Mouse (Mus musculus): ENCODE results near the gene Bid. TPM values are rescaled to one million over a fixed set of nuclear protein-coding genes. Genes with fewer than 3 reads are reported as not detected.

Bid gene
- polyA plus RNA-seq, 1 experiment from 2014 or later, result 32.9 TPM

GRCm38 (mm10) chr6:120894524-120894923 is 22.1 kb downstream of the Bid start:
- Histone ChIP-seq H3K4me3 (no peak overlapping the region), H3K4me2 (no peak overlapping the region), H3K36me3 (peaks cover 88% of the 10 kb centered on the region), H3K9ac (no peak overlapping the region), H3K9me3 (replicated peaks) (no peaks in the 10 kb centered on the region), H3K4me1 (no peaks in the 10 kb centered on the region), H3K27me3 (replicated peaks) (no peaks in the 10 kb centered on the region), H3K27ac (no peak overlapping the region)
- WGBS (ENCODE audit: insufficient replicate concordance), result 80% methylated on average over 9 of the region's 9 CpGs
- ATAC-seq, result no peak

- no peak overlapping the region for H3K9ac ChIP-seq
- no peak overlapping the region for H3K4me3 ChIP-seq
- H3K27ac ChIP-seq, result no peak overlapping the region
- peaks cover 89% of the 10 kb centered on the region for H3K36me3 ChIP-seq
- no peaks in the 10 kb centered on the region for H3K4me1 ChIP-seq
- no peak overlapping the region for H3K4me2 ChIP-seq
- 88% methylated on average over 9 of the region's 9 CpGs for WGBS (ENCODE audit: insufficient replicate concordance)
- no peaks in the 10 kb centered on the region for H3K9me3 ChIP-seq (replicated peaks)
- H3K27me3 ChIP-seq (replicated peaks), result no peaks in the 10 kb centered on the region
- ATAC-seq, result no peak
Observed at GRCm38 (mm10) chr6:120894089-120894488, 22.6 kb downstream of the Bid start.

- H3K9ac ChIP-seq, result no peak overlapping the region
- H3K4me1 ChIP-seq, result no peaks in the 10 kb centered on the region
- no peak overlapping the region for H3K4me2 ChIP-seq
- H3K9me3 ChIP-seq (replicated peaks), result no peaks in the 10 kb centered on the region
- no peak overlapping the region for H3K4me3 ChIP-seq
- no peaks in the 10 kb centered on the region for H3K27me3 ChIP-seq (replicated peaks)
- no peak overlapping the region for H3K27ac ChIP-seq
- WGBS (ENCODE audit: insufficient replicate concordance), result 93% methylated on average over 17 of the region's 17 CpGs
- peaks cover 100% of the 10 kb centered on the region for H3K36me3 ChIP-seq
- no peak for ATAC-seq
Observed at GRCm38 (mm10) chr6:120886696-120887095, 30.0 kb downstream of the Bid start.

- Histone ChIP-seq H3K4me2 (no peak overlapping the region), H3K9me3 (replicated peaks) (no peaks in the 10 kb centered on the region), H3K36me3 (peaks cover 100% of the 10 kb centered on the region), H3K9ac (no peak overlapping the region), H3K4me3 (no peak overlapping the region), H3K27ac (no peak overlapping the region), H3K4me1 (peaks cover 5% of the 10 kb centered on the region; the same call in 1 of the 2 replicates), H3K27me3 (replicated peaks) (no peaks in the 10 kb centered on the region)
- 89% methylated on average over 6 of the region's 6 CpGs for WGBS (ENCODE audit: insufficient replicate concordance)
- no peak for ATAC-seq
Observed at GRCm38 (mm10) chr6:120884436-120884835, 32.2 kb downstream of the Bid start.

DNA sequence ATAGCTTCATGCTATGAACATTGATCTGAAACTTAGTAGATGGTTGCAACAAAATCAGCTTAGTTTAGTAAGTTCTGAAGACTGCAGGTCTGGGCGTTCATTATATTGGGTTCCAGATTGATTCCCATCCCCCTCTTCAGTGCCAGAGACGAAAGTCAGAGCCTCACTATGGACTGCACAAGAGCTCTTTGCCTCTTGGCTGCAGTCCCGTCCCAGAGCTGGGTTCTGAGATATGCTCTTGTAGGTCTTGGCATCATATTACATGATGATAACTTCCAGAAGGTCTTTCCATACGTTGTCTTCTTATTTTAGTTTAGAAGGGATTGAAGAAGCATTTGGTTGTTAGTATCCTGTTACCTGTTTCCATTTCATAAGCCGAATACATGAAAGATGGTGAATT is 37.6 kb downstream of the Bid start:
- no peak for ATAC-seq
- H3K9me3 ChIP-seq (replicated peaks), result no peaks in the 10 kb centered on the region
- peaks cover 5% of the 10 kb centered on the region; the same call in 1 of the 2 replicates for H3K4me1 ChIP-seq
- H3K27ac ChIP-seq, result no peak overlapping the region
- H3K4me3 ChIP-seq, result no peak overlapping the region
- no peak overlapping the region for H3K4me2 ChIP-seq
- H3K27me3 ChIP-seq (replicated peaks), result no peaks in the 10 kb centered on the region
- WGBS (ENCODE audit: insufficient replicate concordance), result 88% methylated on average over 5 of the region's 5 CpGs
- peaks cover 95% of the 10 kb centered on the region for H3K36me3 ChIP-seq
- no peak overlapping the region for H3K9ac ChIP-seq

DNA sequence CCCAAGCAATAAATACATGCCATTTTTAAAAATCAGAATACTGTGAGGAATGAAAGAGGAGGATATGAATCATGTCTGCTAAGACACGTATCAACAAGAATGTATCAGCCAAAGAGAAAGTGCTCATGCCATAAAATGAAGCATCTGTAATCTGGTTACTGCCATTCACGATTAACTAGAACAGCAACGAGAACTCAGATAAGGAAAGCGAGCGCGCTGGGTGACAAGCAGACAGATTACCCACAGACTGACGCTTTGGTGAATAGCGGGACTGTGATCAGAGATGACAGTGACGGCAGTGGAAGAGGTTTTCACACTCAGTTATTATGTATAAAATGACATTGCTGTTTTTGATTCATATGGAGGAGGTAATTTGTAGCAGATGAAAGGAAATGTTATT is 42.8 kb downstream of the Bid start:
- H3K27me3 ChIP-seq (replicated peaks), result no peaks in the 10 kb centered on the region
- no peaks in the 10 kb centered on the region for H3K9me3 ChIP-seq (replicated peaks)
- H3K4me3 ChIP-seq, result no peak overlapping the region
- H3K4me2 ChIP-seq, result no peak overlapping the region
- H3K4me1 ChIP-seq, result peaks cover 11% of the 10 kb centered on the region
- H3K9ac ChIP-seq, result no peak overlapping the region
- no peak overlapping the region for H3K27ac ChIP-seq
- peak; percentile 66 for ATAC-seq
- H3K36me3 ChIP-seq, result peaks cover 81% of the 10 kb centered on the region
- WGBS (ENCODE audit: insufficient replicate concordance), result 19% methylated on average over 9 of the region's 9 CpGs

GRCm38 (mm10) chr6:120871286-120871685 is 45.4 kb downstream of the Bid start:
- H3K9me3 ChIP-seq (replicated peaks), result no peaks in the 10 kb centered on the region
- no peak overlapping the region for H3K27ac ChIP-seq
- H3K4me1 ChIP-seq, result peaks cover 16% of the 10 kb centered on the region
- H3K36me3 ChIP-seq, result peaks cover 78% of the 10 kb centered on the region
- no peak overlapping the region for H3K4me3 ChIP-seq
- H3K27me3 ChIP-seq (replicated peaks), result no peaks in the 10 kb centered on the region
- WGBS (ENCODE audit: insufficient replicate concordance), result 86% methylated on average over 2 of the region's 2 CpGs
- H3K4me2 ChIP-seq, result no peak overlapping the region
- ATAC-seq, result no peak
- H3K9ac ChIP-seq, result no peak overlapping the region

DNA sequence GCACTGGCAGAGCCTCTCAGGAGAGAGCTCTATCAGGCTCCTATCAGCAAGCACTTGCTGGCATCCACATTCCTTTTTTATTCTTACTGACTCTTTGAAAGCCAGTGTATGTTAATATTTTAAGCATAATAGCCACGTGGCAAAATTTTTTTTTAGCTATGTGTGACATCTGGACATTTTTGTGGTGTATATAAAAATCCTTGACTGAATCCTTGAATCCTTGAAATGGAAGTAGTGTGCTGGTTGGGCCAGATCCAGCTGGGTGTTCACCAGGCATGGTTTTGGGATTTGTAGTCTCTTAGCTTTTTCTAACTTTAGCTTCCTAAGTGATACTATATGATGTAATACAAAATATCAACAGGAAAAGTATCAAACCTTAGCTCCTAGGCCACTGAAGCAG is 47.8 kb downstream of the Bid start:
- ATAC-seq, result no peak
- WGBS (ENCODE audit: insufficient replicate concordance), result 67% methylated on average over 1 of the region's 1 CpGs

DNA sequence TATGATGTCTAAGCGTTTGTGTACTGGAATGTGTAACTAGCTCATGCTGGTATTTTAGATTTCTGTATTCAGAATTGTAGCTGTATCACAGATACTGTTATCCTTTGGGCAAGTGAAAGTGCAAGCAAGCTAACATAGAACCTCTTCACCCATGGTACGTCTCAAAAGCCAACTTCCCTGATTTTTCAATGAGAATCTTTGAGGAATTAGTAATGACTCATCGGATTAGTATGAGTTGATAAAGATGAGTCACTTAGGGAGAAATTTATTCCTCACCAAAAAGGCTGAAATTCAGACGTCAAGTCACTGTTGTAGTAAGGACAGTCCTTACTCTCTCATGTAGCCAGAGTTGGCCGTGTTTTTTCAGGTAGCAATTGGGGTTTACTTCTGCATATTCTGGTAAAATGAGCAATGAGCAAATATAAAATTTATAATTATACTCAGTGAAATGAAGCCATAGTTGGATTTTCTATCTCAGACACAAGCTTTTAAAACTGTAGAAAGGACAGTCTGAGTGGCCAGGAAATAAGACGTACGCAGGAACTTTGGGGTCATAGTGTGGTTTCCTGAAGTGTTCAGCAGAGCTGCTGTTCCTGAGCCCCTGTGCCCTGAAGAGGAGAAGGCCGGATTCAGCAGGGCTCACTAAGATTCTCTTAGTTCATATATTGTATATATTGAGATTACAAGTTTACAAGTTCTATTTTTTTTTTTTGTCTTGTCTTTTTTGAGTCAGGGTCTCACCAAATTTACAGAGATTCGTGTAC is 50.4 kb downstream of the Bid start:
- Histone ChIP-seq H3K4me3 (no peak overlapping the region), H3K27me3 (replicated peaks) (no peaks in the 10 kb centered on the region), H3K4me1 (peaks cover 25% of the 10 kb centered on the region), H3K27ac (no peak overlapping the region), H3K4me2 (no peak overlapping the region), H3K9ac (no peak overlapping the region), H3K9me3 (replicated peaks) (no peaks in the 10 kb centered on the region), H3K36me3 (peaks cover 87% of the 10 kb centered on the region)
- ATAC-seq, result no peak
- WGBS (ENCODE audit: insufficient replicate concordance), result 65% methylated on average over 9 of the region's 9 CpGs

More for the DNA sequence above, 47.8 kb downstream of the Bid start:
- no peak overlapping the region for H3K4me2 ChIP-seq
- no peak overlapping the region for H3K4me3 ChIP-seq
- H3K27ac ChIP-seq, result no peak overlapping the region
- peaks cover 81% of the 10 kb centered on the region for H3K36me3 ChIP-seq
- H3K4me1 ChIP-seq, result peaks cover 22% of the 10 kb centered on the region
- H3K27me3 ChIP-seq (replicated peaks), result no peaks in the 10 kb centered on the region
- no peaks in the 10 kb centered on the region for H3K9me3 ChIP-seq (replicated peaks)
- H3K9ac ChIP-seq, result no peak overlapping the region

GRCm38 (mm10) chr6:120860079-120860478 is 56.6 kb downstream of the Bid start:
- Histone ChIP-seq H3K9ac (no peak overlapping the region), H3K36me3 (peaks cover 87% of the 10 kb centered on the region), H3K9me3 (replicated peaks) (no peaks in the 10 kb centered on the region), H3K4me3 (no peak overlapping the region), H3K4me1 (peaks cover 68% of the 10 kb centered on the region), H3K27ac (no peak overlapping the region), H3K27me3 (replicated peaks) (no peaks in the 10 kb centered on the region), H3K4me2 (no peak overlapping the region)
- 90% methylated on average over 3 of the region's 3 CpGs for WGBS (ENCODE audit: insufficient replicate concordance)
- no peak for ATAC-seq

GRCm38 (mm10) chr6:120858217-120858711 is 58.4 kb downstream of the Bid start:
- 65% methylated on average over 8 of the region's 8 CpGs for WGBS (ENCODE audit: insufficient replicate concordance)
- peak; percentile 44; the same call in 1 of the 2 replicates for ATAC-seq
- H3K27me3 ChIP-seq (replicated peaks), result no peaks in the 10 kb centered on the region
- no peaks in the 10 kb centered on the region for H3K9me3 ChIP-seq (replicated peaks)
- H3K27ac ChIP-seq, result peak overlapping the region; percentile 70
- peaks cover 80% of the 10 kb centered on the region for H3K36me3 ChIP-seq
- H3K9ac ChIP-seq, result peak overlapping the region; percentile 13; the same call in 1 of the 2 replicates
- H3K4me1 ChIP-seq, result peaks cover 82% of the 10 kb centered on the region
- H3K4me3 ChIP-seq, result no peak overlapping the region
- H3K4me2 ChIP-seq, result no peak overlapping the region; the same call in 1 of the 2 replicates

GRCm38 (mm10) chr6:120854413-120854812 is 62.2 kb downstream of the Bid start:
- ATAC-seq, result peak; percentile 91
- Histone ChIP-seq H3K9me3 (replicated peaks) (no peaks in the 10 kb centered on the region), H3K27me3 (replicated peaks) (no peaks in the 10 kb centered on the region), H3K4me1 (peaks cover 65% of the 10 kb centered on the region), H3K4me2 (peak overlapping the region; percentile 53), H3K27ac (peak overlapping the region; percentile 84), H3K9ac (peak overlapping the region; percentile 22), H3K36me3 (peaks cover 79% of the 10 kb centered on the region), H3K4me3 (no peak overlapping the region)
- 22% methylated on average over 10 of the region's 10 CpGs for WGBS (ENCODE audit: insufficient replicate concordance)
